Mouse (Mus musculus): ENCODE data around the gene Olfr427. TPM values are rescaled to one million over a fixed set of nuclear protein-coding genes. Genes with fewer than 3 reads are reported as not detected.

The Olfr427 gene
- total RNA-seq (2014; fragmentation: Nextera tagmentation) (not detected in 2 replicates), total RNA-seq (2017) (not detected in 2 replicates)

GRCm38 (mm10) chr1:174096591-174096990 is at the start of gene Olfr427:
TSS of gene Olfr427 (plus strand) at chr1:174096891.
- peak; percentile 35; the same call in 1 of the 2 replicates for ATAC-seq (replicated peaks; ENCODE audit: poor library complexity, severe bottlenecking)

DNA sequence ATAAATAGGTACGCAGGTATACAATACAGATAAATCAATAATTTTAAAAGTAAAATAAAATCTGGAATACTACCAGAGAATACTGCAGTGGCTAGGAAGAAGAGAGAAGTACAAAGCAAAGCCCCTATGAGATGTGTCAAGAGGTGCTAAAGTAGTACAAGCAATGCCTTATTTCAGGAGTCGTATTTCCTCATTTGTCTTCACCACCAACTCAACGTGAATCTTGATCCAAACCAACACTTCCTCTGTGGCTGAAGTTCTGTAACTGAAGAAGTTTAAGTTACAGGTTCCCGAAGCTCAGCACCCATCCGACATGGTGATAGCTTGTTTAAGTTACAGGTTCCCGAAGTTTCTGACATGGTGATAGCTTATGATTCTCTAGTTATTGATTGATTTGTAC is 48.5 kb upstream of the Olfr427 start:
- peak; percentile 75 for ATAC-seq (replicated peaks; ENCODE audit: poor library complexity, severe bottlenecking)

- ATAC-seq (replicated peaks; ENCODE audit: poor library complexity, severe bottlenecking), result no peak
Measured at GRCm38 (mm10) chr1:174048893-174049292, 47.8 kb upstream of the Olfr427 start, which contains the start of gene Olfr432. TSS of gene Olfr432 (plus strand) at chr1:174049205.

DNA sequence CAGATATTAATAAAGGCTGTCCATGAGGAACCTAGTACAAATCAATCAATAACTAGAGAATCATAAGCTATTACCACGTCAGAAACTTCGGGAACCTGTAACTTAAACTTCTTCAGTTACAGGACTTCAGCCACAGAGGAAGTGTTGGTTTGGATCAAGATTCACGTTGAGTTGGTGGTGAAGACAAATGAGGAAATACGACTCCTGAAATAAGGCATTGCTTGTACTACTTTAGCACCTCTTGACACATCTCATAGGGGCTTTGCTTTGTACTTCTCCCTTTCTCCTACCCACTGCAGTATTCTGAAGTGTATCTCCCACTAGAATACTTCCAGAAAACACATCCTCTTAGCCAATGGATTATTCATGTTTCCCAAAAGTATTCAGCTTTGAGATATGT is 47.3 kb upstream of the Olfr427 start:
- ATAC-seq (replicated peaks; ENCODE audit: poor library complexity, severe bottlenecking), result peak; percentile 77

GRCm38 (mm10) chr1:174050532-174050931 is 46.2 kb upstream of the Olfr427 start:
- no peak for ATAC-seq (replicated peaks; ENCODE audit: poor library complexity, severe bottlenecking)

DNA sequence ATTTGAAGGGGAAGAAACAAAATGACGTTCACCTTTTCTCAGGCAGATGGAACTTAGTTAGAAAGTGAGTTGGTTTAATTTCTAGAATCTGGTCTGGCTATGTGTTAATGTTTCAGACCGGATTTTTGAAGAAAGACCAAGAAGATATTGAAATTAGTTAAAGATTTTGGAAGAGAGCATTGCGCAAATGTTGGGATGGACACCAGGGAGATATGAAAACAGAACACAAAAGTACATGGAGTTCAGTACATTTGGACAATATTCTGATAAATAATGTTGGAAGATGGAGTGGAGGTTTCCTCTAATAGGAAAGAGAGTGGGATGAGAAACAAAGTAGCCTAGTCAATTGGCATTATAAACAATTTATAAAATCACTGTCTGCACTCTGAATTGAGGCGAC is 45.2 kb upstream of the Olfr427 start:
- no peak for ATAC-seq (replicated peaks; ENCODE audit: poor library complexity, severe bottlenecking)

DNA sequence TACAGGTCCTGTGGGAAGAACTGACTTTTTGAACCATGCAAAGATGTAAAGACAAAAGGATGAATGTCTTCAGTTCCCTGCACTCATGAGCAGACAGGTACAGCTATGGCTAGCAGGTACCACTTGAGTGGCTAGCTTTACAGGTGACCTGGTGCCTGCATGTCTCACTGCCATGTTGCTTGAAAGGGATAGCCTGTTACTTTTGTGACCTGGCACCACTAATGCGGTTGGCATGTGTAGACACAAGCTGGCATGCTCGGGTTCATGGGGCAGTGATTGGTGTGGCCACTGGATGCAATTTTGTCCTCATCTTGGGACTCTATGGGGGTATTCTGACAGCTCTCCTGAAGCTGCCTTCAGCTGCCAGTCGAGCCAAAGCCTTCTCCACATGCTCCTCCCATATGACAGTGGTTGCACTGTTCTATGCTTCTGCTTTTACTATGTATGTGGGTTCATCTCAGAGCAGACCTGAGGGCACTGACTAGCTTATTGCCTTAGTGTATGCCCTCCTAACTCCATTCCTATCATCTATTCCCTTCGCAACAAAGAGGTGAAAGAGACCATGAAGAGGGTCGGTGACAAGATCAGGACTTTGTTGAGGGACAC is 44.7 kb upstream of the Olfr427 start:
- peak; percentile 44 for ATAC-seq (replicated peaks; ENCODE audit: poor library complexity, severe bottlenecking)

- peak; percentile 45 for ATAC-seq (replicated peaks; ENCODE audit: poor library complexity, severe bottlenecking)
Measured at GRCm38 (mm10) chr1:174052981-174053380, 43.7 kb upstream of the Olfr427 start.

DNA sequence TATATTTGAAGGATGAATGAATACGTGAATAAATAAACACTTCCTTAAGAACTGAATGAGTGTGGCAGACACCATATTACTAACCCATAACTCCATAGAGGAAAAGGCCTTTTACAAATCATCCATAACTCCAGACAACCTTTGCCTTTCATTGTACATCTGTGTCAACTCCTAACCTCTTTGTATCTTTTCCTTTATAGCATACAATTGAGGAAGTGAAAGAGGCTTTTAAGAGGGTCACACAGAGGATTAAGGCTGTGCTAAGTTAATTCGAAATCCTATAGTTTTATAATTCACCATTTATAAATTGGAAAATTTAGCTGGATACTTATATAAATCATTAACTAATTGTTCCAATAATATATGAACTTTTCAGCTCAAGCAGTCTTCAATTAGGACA is 41.4 kb upstream of the Olfr427 start:
- ATAC-seq (replicated peaks; ENCODE audit: poor library complexity, severe bottlenecking), result peak; percentile 64

- no peak for ATAC-seq (replicated peaks; ENCODE audit: poor library complexity, severe bottlenecking)
Measured at GRCm38 (mm10) chr1:174066305-174066704, 30.4 kb upstream of the Olfr427 start, which contains the start of gene Olfr430. TSS of gene Olfr430 (plus strand) at chr1:174066605.

GRCm38 (mm10) chr1:174084031-174084430 is 12.7 kb upstream of the Olfr427 start, which contains the start of gene Olfr429:
TSS of gene Olfr429 (plus strand) at chr1:174084331.
- no peak for ATAC-seq (replicated peaks; ENCODE audit: poor library complexity, severe bottlenecking)

GRCm38 (mm10) chr1:174103735-174104134 is 7.0 kb downstream of the Olfr427 start:
- peak; percentile 58 for ATAC-seq (replicated peaks; ENCODE audit: poor library complexity, severe bottlenecking)

GRCm38 (mm10) chr1:174121062-174121461 is 24.4 kb downstream of the Olfr427 start, which contains the start of gene Olfr231:
TSS of gene Olfr231 (minus strand) at chr1:174121162.
- ATAC-seq (replicated peaks; ENCODE audit: poor library complexity, severe bottlenecking), result no peak

DNA sequence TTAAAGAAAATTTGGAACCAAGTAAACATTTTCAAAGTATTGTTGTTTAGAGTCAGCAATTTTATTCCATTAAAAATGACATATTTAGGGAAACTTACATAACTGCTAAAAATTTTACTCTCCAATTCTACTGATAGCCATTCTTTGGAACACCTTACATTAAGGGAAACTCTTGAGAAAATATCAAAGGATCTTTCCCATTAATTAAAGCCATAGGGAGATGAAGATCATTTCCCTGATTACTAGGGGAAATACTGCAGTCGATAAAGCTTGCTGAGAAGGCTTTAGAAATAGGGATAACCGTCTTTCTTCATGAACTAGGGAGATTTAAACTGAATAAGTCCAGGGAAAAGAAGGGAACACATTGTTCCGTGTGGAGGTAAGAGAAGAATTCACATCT is 34.5 kb downstream of the Olfr427 start, which contains the start of gene Olfr424:
TSS of gene Olfr424 (plus strand) at position 301 of the 400 bp plus-strand sequence.
- ATAC-seq (replicated peaks; ENCODE audit: poor library complexity, severe bottlenecking), result no peak

DNA sequence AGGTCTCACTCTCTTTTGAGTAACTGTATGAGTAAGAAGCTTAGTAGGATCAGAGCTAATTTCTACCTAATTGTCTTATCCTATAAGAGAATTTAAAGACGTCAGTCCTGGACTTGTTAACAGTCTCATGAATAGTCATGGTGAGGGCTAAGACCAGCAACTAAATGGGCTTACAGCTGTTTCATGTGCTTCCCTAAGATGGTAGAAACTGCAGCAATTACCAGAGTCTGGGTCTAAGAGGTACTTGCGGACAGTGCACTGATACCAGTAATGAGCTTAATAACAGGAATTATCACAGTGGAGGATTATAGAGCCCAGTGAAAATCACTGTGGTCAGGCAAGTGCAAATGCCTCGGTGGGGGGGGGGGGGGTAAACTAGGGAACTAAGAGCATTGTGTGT is 35.3 kb downstream of the Olfr427 start:
- ATAC-seq (replicated peaks; ENCODE audit: poor library complexity, severe bottlenecking), result no peak

DNA sequence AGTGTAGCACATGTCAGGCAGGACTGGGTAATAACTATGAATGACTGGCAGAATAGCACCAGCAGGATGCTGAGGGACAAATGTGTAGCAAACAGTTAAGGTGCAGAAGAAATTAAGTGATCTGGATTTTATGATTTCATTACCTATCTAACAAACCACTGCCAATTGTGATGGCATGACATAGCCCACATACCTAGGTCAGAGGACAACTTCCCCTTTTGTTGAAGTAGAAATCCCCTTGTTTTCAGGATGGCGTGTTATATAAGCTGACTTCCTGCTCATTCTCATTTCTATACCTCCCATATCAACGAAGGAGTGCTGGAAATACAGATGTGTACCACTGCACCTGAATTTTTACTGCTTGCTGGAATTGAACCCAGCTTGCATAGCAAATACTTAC is 44.7 kb downstream of the Olfr427 start:
- ATAC-seq (replicated peaks; ENCODE audit: poor library complexity, severe bottlenecking), result no peak; the same call in 1 of the 2 replicates

GRCm38 (mm10) chr1:174146696-174147095 is 50.0 kb downstream of the Olfr427 start:
- no peak for ATAC-seq (replicated peaks; ENCODE audit: poor library complexity, severe bottlenecking)

DNA sequence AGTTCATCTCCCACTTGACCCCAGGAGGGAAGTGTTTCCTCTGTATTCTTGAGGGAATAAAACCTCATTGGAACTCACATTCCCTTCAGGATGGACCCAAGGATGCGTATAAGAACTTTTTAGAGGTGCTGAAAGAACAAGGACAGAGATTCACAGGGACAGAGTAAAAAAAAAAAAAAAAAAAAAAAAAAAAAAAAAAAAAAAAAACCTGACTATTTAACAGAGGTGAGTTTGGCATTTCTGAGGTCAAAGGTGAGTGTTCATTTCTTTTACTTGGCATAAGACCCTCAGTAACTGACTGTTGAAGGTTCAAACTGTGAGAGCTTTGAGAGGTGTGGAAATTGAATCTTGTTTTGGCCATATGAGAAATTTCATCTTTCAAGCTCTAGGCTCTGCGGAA is 52.6 kb downstream of the Olfr427 start:
- ATAC-seq (replicated peaks; ENCODE audit: poor library complexity, severe bottlenecking), result no peak
